ENCODE assay signal across 12 mouse cellular contexts in genomic region chr1:167122436-167122835, GRCm38 (mm10).
DNase-seq lines count a peak whose midpoint lies in the region.
"Had no signal": no experiment of that assay in that cellular context is flagged by ENCODE, and none has a peak within 500 bp of the region (broad histone marks: within the 10 kb centered on the region; RNA-seq: fewer than 3 reads in every experiment).

No protein-coding gene starts in this region.

- peak; percentile 30 for DNase-seq in MN1 (ENCODE audit: low spot score)
- DNase-seq in adrenal gland, adult 2 months: peak; percentile 81
- DNase-seq in adrenal gland, postnatal 14 days: peak; percentile 29
- no peak for DNase-seq in embryo, embryonic 10 days (ENCODE audit: low spot score)
- DNase-seq in right cerebral cortex, postnatal 4 days: no peak
- DNase-seq in left cerebral cortex, adult 9 months (ENCODE audit: low spot score in 2 of 2): no peak
- DNase-seq: cerebellum, adult 11 months; cerebellum, adult 9-11 months; cerebellum, postnatal 25 days; embryo, embryonic 11 days; gastrocnemius, postnatal 25 days; kidney, adult 11 months had no signal

Comparison
In these comparisons a context has a peak if more than half of its experiments do, and no peak if none do; other contexts are left out.
1. DNase-seq: peak in MN1 (single experiment), adrenal gland, adult 2 months (single experiment) and adrenal gland, postnatal 14 days (single experiment); none in embryo, embryonic 10 days (single experiment), right cerebral cortex, postnatal 4 days (single experiment) and left cerebral cortex, adult 9 months (0 of 2).